Mouse (Mus musculus) ES-Bruce4 (cell line): Measurements from ENCODE around the gene Rhod.

Experiments
- CTCF ChIP-seq: IDR thresholded peaks from one replicate; pipeline ENCODE4 v1.8.1; 2011; ENCODE audit warnings: low read depth, low read length
- POLR2A ChIP-seq: IDR thresholded peaks from one replicate; pipeline ENCODE4 v1.8.1; 2011; ENCODE audit warnings: low read length; ENCODE audit not compliant: insufficient read depth

- no peak for TF ChIP-seq CTCF
- TF ChIP-seq POLR2A = no peak
These were observed 54.2 kb downstream of the Rhod start for GRCm38 (mm10) chr19:4385026-4385425.
